Comparison of ENCODE assay signal across 8 mouse cellular contexts in the genomic region with DNA sequence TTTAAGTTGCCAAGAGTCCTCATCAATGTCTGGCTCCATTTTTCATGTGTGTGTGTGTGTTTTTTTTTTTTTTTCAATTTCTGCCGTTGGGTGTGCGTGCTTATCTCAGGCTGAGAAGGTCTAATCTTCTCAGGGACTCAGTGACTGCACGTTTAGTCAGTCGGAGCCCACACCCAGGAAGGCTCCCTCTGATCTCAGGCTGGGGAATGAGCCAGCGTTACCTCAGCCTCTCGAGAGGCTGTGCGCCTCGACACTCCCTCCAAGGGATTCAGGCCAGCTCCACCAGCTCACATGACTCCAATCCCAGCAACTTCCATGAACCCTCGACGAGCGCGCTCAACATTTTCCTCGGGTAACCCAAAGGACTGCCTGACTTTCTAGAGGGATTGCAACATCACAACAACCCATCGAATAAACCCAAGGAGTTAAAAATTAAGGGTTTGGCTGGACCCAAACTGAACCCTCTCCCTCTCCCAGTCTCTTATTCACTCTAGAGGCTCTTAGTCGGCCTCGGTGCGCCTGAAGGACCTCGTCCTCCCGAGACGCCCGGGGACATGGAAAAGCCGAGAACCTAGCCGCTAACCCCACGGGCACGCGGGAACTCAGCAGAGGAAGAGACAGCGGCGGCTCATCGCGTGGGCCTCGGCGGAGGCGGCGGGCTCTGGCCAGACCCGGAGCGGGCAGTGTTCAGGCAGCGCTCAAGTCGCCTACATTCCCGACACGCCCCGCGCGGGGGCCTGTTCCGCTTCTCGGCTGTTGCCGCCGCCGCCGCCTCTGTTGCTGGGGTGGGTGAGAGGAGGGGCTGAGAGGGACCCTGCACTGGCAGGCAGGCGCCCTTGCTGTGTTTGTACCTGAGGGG. TPM values are rescaled to one million over a fixed set of nuclear protein-coding genes. Genes with fewer than 3 reads are reported as not detected.
DNase-seq lines count a peak whose midpoint lies in the region; ATAC-seq lines count a peak whose summit lies in the region.

A gene (plus strand): TSS at position 737 of the 859 bp plus-strand sequence.

- ATAC-seq in megakaryocyte progenitor cell, adult 5-6 weeks (replicated peaks; ENCODE audit: poor library complexity), result peak; percentile 84

- DNase-seq in adipocyte (ENCODE audit: low spot score), result peak; percentile 91
- DNase-seq in embryo, embryonic 10 days (ENCODE audit: low spot score), result peak; percentile 90
- peak; percentile 90 for DNase-seq in gastrocnemius, postnatal 10 days
- DNase-seq in induced T-regulatory cell, adult 2 months (ENCODE audit: low read depth), result peak; percentile 93
- DNase-seq in left cerebral cortex, adult 9 months (ENCODE audit: low spot score in 2 of 2), result peak; percentile 68 to 90
- peak; percentile 93 for DNase-seq in right cerebral cortex, postnatal 14 days
- DNase-seq in urinary bladder, postnatal 36 days (ENCODE audit: low spot score in 2 of 2), result peak; percentile 83 to 87

RNA-seq across cellular contexts. Expression of the gene that starts here (rescaled TPM):
- total RNA-seq in gastrocnemius, postnatal 10 days (2021), result 10 to 100 TPM; 35.9 to 45.9 TPM
- total RNA-seq in megakaryocyte progenitor cell, adult 5-6 weeks (2015), result 31.0 and 35.8 TPM in 2 replicates
- total RNA-seq in megakaryocyte progenitor cell, adult 5-6 weeks (2017), result 21.0 and 24.1 TPM in 2 replicates

Comparison
In these comparisons a context has a peak if more than half of its experiments do, and no peak if none do; other contexts are left out.
1. Peak in every context shown above with its lines: DNase-seq and ATAC-seq.